Mouse (Mus musculus) myocyte (in vitro differentiated cells): Measurements from ENCODE around the gene Tnnc2.

ENCODE experiments used
- E2F4 ChIP-seq: IDR thresholded peaks from one replicate; pipeline ENCODE4 v1.6.1; 2011; ENCODE audit warnings: mild to moderate bottlenecking, control low read depth, moderate library complexity; ENCODE audit not compliant: insufficient read depth
- MAX ChIP-seq: IDR thresholded peaks from one replicate; pipeline ENCODE4 v1.6.1; 2011; ENCODE audit warnings: low read depth, mild to moderate bottlenecking, control low read depth
- POLR2A ChIP-seq: IDR thresholded peaks from one replicate; pipeline ENCODE4 v1.6.1; 2011; ENCODE audit warnings: low read depth, mild to moderate bottlenecking, control low read depth, moderate library complexity; ENCODE audit not compliant: insufficient read length
- POLR2AphosphoS2 ChIP-seq: IDR thresholded peaks from one replicate; pipeline ENCODE4 v1.6.1; 2011; ENCODE audit warnings: low read depth, control low read depth; ENCODE audit not compliant: insufficient read length

GRCm38 (mm10) chr2:164776130-164776529 lies 3.6 kb downstream of the Tnnc2 start:
- no peak for TF ChIP-seq POLR2AphosphoS2
- no peak for TF ChIP-seq POLR2A
- TF ChIP-seq MAX: no peak
- TF ChIP-seq E2F4: no peak
